Mouse (Mus musculus): Measurements from ENCODE around the gene Adipor1. TPM values are rescaled to one million over a fixed set of nuclear protein-coding genes. Genes with fewer than 3 reads are reported as not detected.

Gene Adipor1
- total and polyA plus RNA-seq, 2 experiments from 2014 or later = 68.2 to 82.0 TPM

DNA sequence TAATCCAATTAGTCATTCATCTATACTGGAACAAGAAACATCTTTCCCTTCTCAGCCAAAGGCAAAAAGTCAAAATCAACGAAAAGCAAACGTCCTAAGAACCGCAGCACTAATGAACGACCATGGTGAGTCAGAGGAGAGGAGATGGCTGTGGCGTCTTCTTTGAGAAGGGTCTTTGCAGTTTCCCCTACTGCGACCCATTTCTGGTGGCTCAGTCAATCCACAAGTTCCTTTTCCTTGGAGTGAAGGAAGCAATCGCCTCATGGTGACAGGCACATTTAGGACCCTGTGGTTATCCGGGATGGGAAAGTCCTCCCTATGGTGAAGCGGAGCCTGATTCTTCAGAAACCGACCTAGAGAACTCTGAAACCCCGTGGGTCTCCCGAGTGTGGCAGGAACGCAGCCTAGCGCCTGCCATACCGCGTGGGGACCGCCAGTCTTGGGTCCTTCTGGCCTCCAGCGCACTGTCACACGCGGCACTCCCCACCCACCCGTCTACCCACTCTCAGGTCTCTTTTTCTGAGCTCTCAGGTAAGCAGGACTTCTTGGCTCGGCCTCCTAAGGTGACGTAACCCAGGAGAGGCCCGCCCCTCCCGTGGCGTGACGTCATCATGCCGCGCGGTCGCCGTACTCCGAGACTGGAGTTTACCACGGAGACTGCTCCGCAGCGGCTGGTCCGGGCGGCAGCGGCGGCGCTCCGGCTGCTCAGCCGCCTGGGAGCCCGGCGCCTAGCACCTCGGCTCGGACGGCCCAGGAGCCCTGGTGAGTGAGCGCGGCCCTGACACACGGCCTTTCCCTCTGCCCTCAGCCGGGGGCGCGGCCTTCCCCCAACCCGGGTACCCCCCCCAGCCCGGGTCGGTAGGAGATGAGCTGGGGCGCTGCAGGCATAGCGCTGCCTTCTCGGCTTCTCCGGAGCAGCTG lies 40.0 kb downstream of the Adipor1 start, which contains the start of gene Klhl12:
Gene Klhl12 (plus strand): TSS at position 628 of the 921 bp plus-strand sequence.
- H3K27me3 ChIP-seq (ENCODE audit: insufficient read depth, low read length) = no peaks in the 10 kb centered on the region
- WGBS = 1% methylated on average over 60 of the region's 61 CpGs
- H3K36me3 ChIP-seq (ENCODE audit: insufficient read depth) = peaks cover 9% of the 10 kb centered on the region; the same call in 1 of the 2 replicates
- H3K4me2 ChIP-seq (ENCODE audit: low read depth) = peak within 1 kb of the TSS; percentile 73
- peak; percentile 25 for TF ChIP-seq CTCF (IDR thresholded peaks at IDR 0.05; ENCODE audit: low read depth)
- ATAC-seq (peak; percentile 95), DNase-seq (peak; percentile 94)
- H3K4me1 ChIP-seq (ENCODE audit: insufficient read depth) = peaks cover 2% of the 10 kb centered on the region; the same call in 1 of the 2 replicates
- peak within 1 kb of the TSS; percentile 75 for H3K27ac ChIP-seq (ENCODE audit: low read depth, low read length)
- H3K4me3 ChIP-seq (ENCODE audit: low read depth, low read length) = peak within 1 kb of the TSS; percentile 93
- peak within 1 kb of the TSS; percentile 81 for H3K9ac ChIP-seq
- H3K9me3 ChIP-seq (ENCODE audit: low read length) = no peaks in the 10 kb centered on the region

DNA sequence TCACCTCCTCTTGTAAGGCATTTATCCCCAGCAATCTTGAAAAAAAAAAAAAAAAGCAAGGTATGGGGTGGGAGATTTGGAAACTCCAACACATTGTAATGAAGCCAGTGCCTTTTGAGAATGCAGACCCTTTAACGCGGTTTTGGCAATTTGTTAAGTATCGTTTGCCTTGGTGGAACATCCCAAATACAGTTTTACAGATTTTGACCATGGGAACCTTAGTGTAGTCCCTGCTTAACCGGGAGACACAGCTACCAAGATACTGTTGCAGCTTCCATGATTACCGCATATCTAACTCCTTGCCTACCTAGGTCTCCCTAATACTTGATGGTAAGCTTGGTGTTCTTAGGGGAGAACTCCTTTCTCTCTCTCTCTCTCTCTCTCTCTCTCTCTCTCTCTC lies 40.9 kb downstream of the Adipor1 start:
- ATAC-seq (no peak), DNase-seq (no peak)
- Histone ChIP-seq H3K9ac (peak overlapping the region; percentile 81), H3K4me3 (ENCODE audit: low read depth, low read length) (peak overlapping the region; percentile 93), H3K4me1 (ENCODE audit: insufficient read depth) (peaks cover 2% of the 10 kb centered on the region; the same call in 1 of the 2 replicates), H3K9me3 (ENCODE audit: low read length) (no peaks in the 10 kb centered on the region), H3K36me3 (ENCODE audit: insufficient read depth) (peaks cover 9% of the 10 kb centered on the region; the same call in 1 of the 2 replicates), H3K27ac (ENCODE audit: low read depth, low read length) (no peak overlapping the region), H3K4me2 (ENCODE audit: low read depth) (peak overlapping the region; percentile 73), H3K27me3 (ENCODE audit: insufficient read depth, low read length) (no peaks in the 10 kb centered on the region)
- TF ChIP-seq CTCF (IDR thresholded peaks at IDR 0.05; ENCODE audit: low read depth) = no peak
- WGBS = 24% methylated on average over 5 of the region's 5 CpGs

DNA sequence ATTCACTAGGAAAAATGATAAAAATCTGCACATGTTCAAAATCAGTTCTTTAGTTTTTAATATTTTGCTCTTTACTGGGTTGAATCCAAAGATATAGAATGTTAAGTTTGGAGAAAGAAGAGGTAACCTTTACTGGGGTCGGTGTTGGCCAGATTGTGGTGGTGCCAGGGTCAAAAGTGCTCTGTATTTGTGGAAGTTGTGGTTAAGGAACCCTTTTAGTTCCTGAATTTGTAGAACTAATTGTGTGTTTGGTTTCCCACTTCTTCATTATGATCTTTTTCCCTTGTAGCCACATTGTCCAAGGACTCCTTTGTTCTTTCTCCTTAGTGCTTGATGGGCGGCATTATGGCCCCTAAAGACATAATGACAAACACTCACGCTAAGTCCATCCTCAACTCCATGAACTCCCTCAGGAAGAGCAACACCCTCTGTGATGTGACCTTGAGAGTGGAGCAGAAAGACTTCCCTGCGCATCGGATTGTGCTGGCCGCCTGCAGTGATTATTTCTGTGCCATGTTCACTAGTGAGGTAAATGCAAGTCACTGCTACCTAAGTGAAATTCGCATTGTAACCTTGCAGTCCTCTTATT lies 43.1 kb downstream of the Adipor1 start:
- Histone ChIP-seq H3K4me1 (ENCODE audit: insufficient read depth) (peaks cover 2% of the 10 kb centered on the region; the same call in 1 of the 2 replicates), H3K36me3 (ENCODE audit: insufficient read depth) (peaks cover 17% of the 10 kb centered on the region; the same call in 1 of the 2 replicates), H3K27me3 (ENCODE audit: insufficient read depth, low read length) (no peaks in the 10 kb centered on the region), H3K9ac (no peak overlapping the region), H3K27ac (ENCODE audit: low read depth, low read length) (no peak overlapping the region), H3K4me3 (ENCODE audit: low read depth, low read length) (no peak overlapping the region), H3K9me3 (ENCODE audit: low read length) (no peaks in the 10 kb centered on the region), H3K4me2 (ENCODE audit: low read depth) (no peak overlapping the region)
- WGBS = 92% methylated on average over 7 of the region's 7 CpGs
- TF ChIP-seq CTCF (IDR thresholded peaks at IDR 0.05; ENCODE audit: low read depth) = no peak
- DNase-seq (no peak), ATAC-seq (no peak)

DNA sequence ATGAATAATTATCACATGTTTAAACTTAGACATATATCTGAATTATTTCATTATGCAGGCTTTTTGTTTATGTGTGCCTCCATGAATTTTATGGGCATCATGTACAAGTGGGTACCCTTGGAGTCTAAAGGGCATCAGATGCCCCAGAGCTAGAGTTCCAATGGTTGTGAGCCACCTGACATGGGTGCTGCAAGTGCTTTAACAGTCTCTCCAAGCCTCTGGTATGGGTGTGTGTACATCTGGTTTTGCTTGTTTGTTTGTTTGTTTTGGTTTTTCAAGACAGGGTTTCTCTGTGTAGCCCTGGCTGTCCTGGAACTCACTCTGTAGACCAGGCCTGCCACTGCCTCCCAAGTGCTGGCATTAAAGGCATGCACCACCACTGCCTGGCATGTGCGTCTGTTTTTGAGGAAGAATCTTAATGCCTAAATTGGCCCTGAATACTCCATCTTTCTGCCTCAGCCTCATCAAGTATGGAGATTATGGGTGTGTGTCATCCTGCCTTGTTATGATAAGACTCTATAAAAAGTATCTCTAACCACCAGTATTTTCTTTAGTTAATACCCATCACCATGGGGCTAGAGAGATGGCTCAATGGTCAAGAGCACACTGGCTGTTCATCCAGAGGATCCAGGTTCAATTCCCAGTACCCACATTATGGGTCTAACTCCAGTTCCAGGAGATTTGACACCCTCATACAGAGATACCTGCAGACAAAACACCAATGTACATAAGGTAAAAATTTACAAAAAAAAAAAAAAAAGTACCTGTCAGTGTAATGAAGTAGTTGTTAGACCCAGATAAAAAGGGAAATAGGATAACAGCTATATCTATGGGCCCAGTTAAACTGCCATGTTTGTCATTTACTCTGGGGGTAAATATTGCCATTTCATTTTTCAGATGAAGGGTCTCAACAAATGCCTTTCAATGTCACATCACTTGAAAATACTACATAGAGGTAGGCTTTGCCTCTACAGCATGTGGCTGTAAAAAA lies 45.4 kb downstream of the Adipor1 start:
- H3K27me3 ChIP-seq (ENCODE audit: insufficient read depth, low read length) = no peaks in the 10 kb centered on the region
- peaks cover 2% of the 10 kb centered on the region; the same call in 1 of the 2 replicates for H3K4me1 ChIP-seq (ENCODE audit: insufficient read depth)
- WGBS = 88% methylated on average over 1 of the region's 1 CpGs
- no peak overlapping the region for H3K4me2 ChIP-seq (ENCODE audit: low read depth)
- DNase-seq (no peak), ATAC-seq (no peak)
- no peak overlapping the region for H3K4me3 ChIP-seq (ENCODE audit: low read depth, low read length)
- TF ChIP-seq CTCF (IDR thresholded peaks at IDR 0.05; ENCODE audit: low read depth) = no peak
- H3K27ac ChIP-seq (ENCODE audit: low read depth, low read length) = no peak overlapping the region
- H3K9ac ChIP-seq = no peak overlapping the region
- no peaks in the 10 kb centered on the region for H3K9me3 ChIP-seq (ENCODE audit: low read length)
- H3K36me3 ChIP-seq (ENCODE audit: insufficient read depth) = peaks cover 29% of the 10 kb centered on the region

Other genes starting within 250 kb of the Adipor1 start
- 0.38 and 1.3 TPM in 2 replicates for gene Chil1, start 233.2 kb upstream of the Adipor1 start, total RNA-seq (2014; rRNA removed)
- gene Chil1, start 233.2 kb upstream of the Adipor1 start, polyA plus RNA-seq (2015; fragmentation: Nextera tagmentation; extraction: Ambion mirVana) = 3.3 and 4.1 TPM in 2 replicates
- gene Mybph, start 221.9 kb upstream of the Adipor1 start, total RNA-seq (2014; rRNA removed) = 0.10 and 0.23 TPM in 2 replicates
- 0.12 TPM in 1 of 2 replicates, not detected in the other for gene Mybph, start 221.9 kb upstream of the Adipor1 start, polyA plus RNA-seq (2015; fragmentation: Nextera tagmentation; extraction: Ambion mirVana)
- 38.4 and 41.5 TPM in 2 replicates for gene Adora1, start 179.9 kb upstream of the Adipor1 start, total RNA-seq (2014; rRNA removed)
- gene Adora1, start 179.9 kb upstream of the Adipor1 start, polyA plus RNA-seq (2015; fragmentation: Nextera tagmentation; extraction: Ambion mirVana) = 29.3 and 37.5 TPM in 2 replicates
- 0.08 and 0.29 TPM in 2 replicates for gene Myog, start 125.4 kb upstream of the Adipor1 start, total RNA-seq (2014; rRNA removed)
- gene Myog, start 125.4 kb upstream of the Adipor1 start, polyA plus RNA-seq (2015; fragmentation: Nextera tagmentation; extraction: Ambion mirVana) = 0.19 and 0.28 TPM in 2 replicates
- gene Ppfia4, start 82.5 kb upstream of the Adipor1 start, total RNA-seq (2014; rRNA removed) = 26.9 and 31.9 TPM in 2 replicates
- gene Ppfia4, start 82.5 kb upstream of the Adipor1 start, polyA plus RNA-seq (2015; fragmentation: Nextera tagmentation; extraction: Ambion mirVana) = 12.7 and 17.5 TPM in 2 replicates
- 177 and 184 TPM in 2 replicates for gene Tmem183a, start 53.4 kb upstream of the Adipor1 start, total RNA-seq (2014; rRNA removed)
- 103 and 123 TPM in 2 replicates for gene Tmem183a, start 53.4 kb upstream of the Adipor1 start, polyA plus RNA-seq (2015; fragmentation: Nextera tagmentation; extraction: Ambion mirVana)
- gene 4933406M09Rik, start 29.4 kb upstream of the Adipor1 start, total RNA-seq (2014; rRNA removed) = not detected in 2 replicates
- not detected in 2 replicates for gene 4933406M09Rik, start 29.4 kb upstream of the Adipor1 start, polyA plus RNA-seq (2015; fragmentation: Nextera tagmentation; extraction: Ambion mirVana)
- 9.2 and 16.0 TPM in 2 replicates for gene Cyb5r1, start 9.8 kb upstream of the Adipor1 start, total RNA-seq (2014; rRNA removed)
- 9.5 and 14.5 TPM in 2 replicates for gene Cyb5r1, start 9.8 kb upstream of the Adipor1 start, polyA plus RNA-seq (2015; fragmentation: Nextera tagmentation; extraction: Ambion mirVana)
- 33.5 and 40.0 TPM in 2 replicates for gene Klhl12, start 40.2 kb downstream of the Adipor1 start, total RNA-seq (2014; rRNA removed)
- 26.2 and 33.6 TPM in 2 replicates for gene Klhl12, start 40.2 kb downstream of the Adipor1 start, polyA plus RNA-seq (2015; fragmentation: Nextera tagmentation; extraction: Ambion mirVana)
- gene Rabif, start 79.3 kb downstream of the Adipor1 start, total RNA-seq (2014; rRNA removed) = 35.0 and 39.6 TPM in 2 replicates
- gene Rabif, start 79.3 kb downstream of the Adipor1 start, polyA plus RNA-seq (2015; fragmentation: Nextera tagmentation; extraction: Ambion mirVana) = 68.9 and 74.6 TPM in 2 replicates
- 0.23 TPM in 1 of 2 replicates, not detected in the other for gene Mgat4e, start 134.3 kb downstream of the Adipor1 start, total RNA-seq (2014; rRNA removed)
- not detected in 2 replicates for gene Mgat4e, start 134.3 kb downstream of the Adipor1 start, polyA plus RNA-seq (2015; fragmentation: Nextera tagmentation; extraction: Ambion mirVana)
- gene Kdm5b, start 144.8 kb downstream of the Adipor1 start, total RNA-seq (2014; rRNA removed) = 75.2 and 84.6 TPM in 2 replicates
- 38.3 and 53.6 TPM in 2 replicates for gene Kdm5b, start 144.8 kb downstream of the Adipor1 start, polyA plus RNA-seq (2015; fragmentation: Nextera tagmentation; extraction: Ambion mirVana)
- 1.1 and 1.3 TPM in 2 replicates for gene Syt2, start 231.3 kb downstream of the Adipor1 start, total RNA-seq (2014; rRNA removed)
- 1.2 and 1.6 TPM in 2 replicates for gene Syt2, start 231.3 kb downstream of the Adipor1 start, polyA plus RNA-seq (2015; fragmentation: Nextera tagmentation; extraction: Ambion mirVana)

Measured in forebrain, postnatal 0 days (tissue).